Mouse (Mus musculus) neural tube, embryonic 11.5 days (tissue): Measurements from ENCODE around the gene Clcn6. TPM values are rescaled to one million over a fixed set of nuclear protein-coding genes. Genes with fewer than 3 reads are reported as not detected.
A peak's percentile ranks its signal among the peaks of the same experiment; 100 is the strongest.

ENCODE experiments used
- ATAC-seq: fragments of 200-750 bp; cut with Nextera tagmentation; 2 replicates; pipeline ENCODE4 v1.8.0; 2017; ENCODE audit warnings: moderate number of reproducible peaks, mild to moderate bottlenecking, moderate TSS enrichment, moderate library complexity; ENCODE audit not compliant: insufficient read depth, low FRiP score, low TSS enrichment
- DNase-seq: peaks from one replicate; pipeline ENCODE4 v3.0.0-alpha.2; 2015; ENCODE audit warnings: low spot score
- H3K27ac ChIP-seq: fragments of 300-500 bp; sonication (generic); 2 replicates; pipeline ENCODE4 v1.5.1; 2014; ENCODE audit warnings: low read depth, mild to moderate bottlenecking, low read length
- H3K27me3 ChIP-seq: fragments of 300-500 bp; sonication (generic); 2 replicates; pipeline ENCODE4 v1.6.1; 2014; ENCODE audit warnings: mild to moderate bottlenecking, low read length, mixed read lengths; ENCODE audit not compliant: control insufficient read depth, insufficient read depth
- H3K36me3 ChIP-seq: fragments of 300-500 bp; sonication (generic); 2 replicates; pipeline ENCODE4 v1.6.1; 2014; ENCODE audit warnings: mild to moderate bottlenecking, low read length, moderate library complexity, mixed read lengths; ENCODE audit not compliant: control insufficient read depth, insufficient read depth
- H3K4me1 ChIP-seq: fragments of 300-500 bp; sonication (generic); 2 replicates; pipeline ENCODE4 v1.6.1; 2014; ENCODE audit warnings: low read length, mixed read lengths; ENCODE audit not compliant: control insufficient read depth, insufficient read depth
- H3K4me2 ChIP-seq: fragments of 300-500 bp; sonication (generic); 2 replicates; pipeline ENCODE4 v1.6.1; 2014; ENCODE audit warnings: low read depth, mild to moderate bottlenecking, moderate library complexity
- H3K4me3 ChIP-seq: fragments of 300-500 bp; sonication (generic); 2 replicates; pipeline ENCODE4 v1.5.1; 2014; ENCODE audit warnings: low read depth, low read length
- H3K9ac ChIP-seq: fragments of 300-500 bp; sonication (generic); 2 replicates; pipeline ENCODE4 v1.6.1; 2014; ENCODE audit warnings: mild to moderate bottlenecking, low read length
- H3K9me3 ChIP-seq: fragments of 300-500 bp; sonication (generic); 2 replicates; pipeline ENCODE4 v1.6.1; 2016; ENCODE audit warnings: low read length; ENCODE audit not compliant: control insufficient read depth
- WGBS: fragments of 180-500 bp; shearing (Covaris S2); extraction: QIAGEN DNeasy Blood & Tissue Kit; methylation state at CpG from one replicate; pipeline ENCODE4 v1.1.7; 2014; 5-methylcytosine and 5-hydroxymethylcytosine counted together
- polyA plus RNA-seq: library from polyadenylated mRNA; unstranded; fragments of >200 nt; fragmentation: Nextera tagmentation; extraction: Ambion mirVana; gene quantifications from 2 replicates; pipeline ENCODE4 v1.2.1, GENCODE M21; 2014

Gene Clcn6
- 20.9 and 24.2 TPM in 2 replicates for polyA plus RNA-seq

DNA sequence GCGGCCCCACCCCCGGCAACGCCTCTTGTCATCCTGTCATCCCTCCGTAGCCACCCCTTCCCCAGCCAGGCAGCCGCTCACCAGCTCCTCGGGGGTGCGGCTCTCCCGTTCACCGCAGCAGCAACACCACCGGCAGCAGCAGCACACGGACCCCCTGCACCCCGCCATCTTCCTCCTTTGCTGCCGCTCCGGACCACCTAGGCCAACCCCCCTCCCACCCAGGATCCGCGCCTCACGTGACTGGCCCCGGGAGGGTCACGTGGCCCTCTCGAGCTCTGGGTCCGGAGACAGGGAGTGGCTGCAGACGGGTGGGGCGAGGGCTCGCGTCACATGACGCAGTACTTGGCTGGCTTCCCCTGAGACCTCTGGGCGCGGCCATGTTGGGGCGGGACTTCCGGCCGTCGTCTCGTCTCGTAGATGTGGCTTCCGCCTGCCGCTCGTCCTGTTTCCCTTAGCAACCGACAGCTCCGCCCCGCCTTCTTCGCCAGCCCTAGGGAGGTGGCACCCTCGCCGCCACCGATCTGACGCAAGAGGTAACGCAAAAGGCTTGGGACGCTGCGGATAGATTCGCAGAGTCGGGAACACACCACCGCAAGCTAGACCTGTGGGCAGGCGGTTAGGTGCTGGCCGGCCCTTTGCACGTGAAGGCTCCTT lies at the start of gene Clcn6, which contains the start of gene Mthfr:
Gene Clcn6, minus strand, starts transcription at position 222 of the 654 bp plus-strand sequence.
Gene Mthfr, plus strand, starts transcription at position 478 of the 654 bp plus-strand sequence.
- H3K27me3 ChIP-seq = no peaks in the 10 kb centered on the region
- H3K4me1 ChIP-seq = peaks cover 20% of the 10 kb centered on the region
- peak within 1 kb of the TSS; percentile 60 for H3K27ac ChIP-seq
- no peaks in the 10 kb centered on the region for H3K36me3 ChIP-seq
- H3K4me2 ChIP-seq = peak within 1 kb of the TSS; percentile 77
- H3K9ac ChIP-seq = peak within 1 kb of the TSS; percentile 60
- H3K9me3 ChIP-seq = no peaks in the 10 kb centered on the region
- DNase-seq (peak; percentile 100), ATAC-seq (peak; percentile 92)
- peak within 1 kb of the TSS; percentile 60 for H3K4me3 ChIP-seq
- under 1% methylated on average over 53 of the region's 54 CpGs for WGBS

DNA sequence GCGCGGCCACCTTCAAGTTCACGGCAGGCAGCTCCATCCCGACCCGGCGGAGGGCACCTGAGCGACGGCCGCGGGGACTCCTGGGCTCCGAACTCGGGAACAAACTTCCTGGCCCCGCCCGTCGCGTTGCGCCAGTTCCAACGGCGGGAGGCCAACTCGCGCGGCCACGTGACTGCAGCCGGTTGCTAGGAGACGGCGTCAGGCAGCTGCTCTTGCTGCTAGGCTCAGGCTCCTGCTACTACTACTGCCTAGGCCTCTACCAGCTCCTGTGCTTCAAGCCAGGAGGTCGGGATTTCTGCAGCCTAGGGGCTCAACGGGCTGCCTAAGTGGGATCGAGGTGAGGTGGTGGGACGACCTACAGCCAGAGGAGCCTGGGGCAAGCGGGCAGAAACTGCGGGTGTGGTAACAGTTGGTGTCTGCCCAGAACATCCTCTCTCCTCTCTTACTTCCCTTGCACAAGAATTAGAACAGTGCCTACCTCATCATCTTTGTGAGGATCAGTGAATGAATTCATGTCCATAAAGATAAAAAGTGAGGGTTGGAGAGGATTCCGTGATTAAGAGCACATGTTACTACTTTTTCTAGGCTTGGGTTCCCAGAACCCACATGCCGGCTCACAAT lies 49.4 kb upstream of the Clcn6 start, which contains the start of gene Agtrap:
Gene Agtrap, minus strand, starts transcription at position 125 of the 621 bp plus-strand sequence.
- Histone ChIP-seq H3K4me1 (peaks cover 15% of the 10 kb centered on the region; the same call in 1 of the 2 replicates), H3K9ac (peak within 1 kb of the TSS; percentile 78), H3K4me2 (peak within 1 kb of the TSS; percentile 88), H3K4me3 (peak within 1 kb of the TSS; percentile 62), H3K27ac (no peak within 1 kb of the TSS), H3K9me3 (no peaks in the 10 kb centered on the region), H3K27me3 (no peaks in the 10 kb centered on the region), H3K36me3 (no peaks in the 10 kb centered on the region)
- DNase-seq (peak; percentile 93), ATAC-seq (peak; percentile 87)
- WGBS = 5% methylated on average over 34 of the region's 34 CpGs

DNA sequence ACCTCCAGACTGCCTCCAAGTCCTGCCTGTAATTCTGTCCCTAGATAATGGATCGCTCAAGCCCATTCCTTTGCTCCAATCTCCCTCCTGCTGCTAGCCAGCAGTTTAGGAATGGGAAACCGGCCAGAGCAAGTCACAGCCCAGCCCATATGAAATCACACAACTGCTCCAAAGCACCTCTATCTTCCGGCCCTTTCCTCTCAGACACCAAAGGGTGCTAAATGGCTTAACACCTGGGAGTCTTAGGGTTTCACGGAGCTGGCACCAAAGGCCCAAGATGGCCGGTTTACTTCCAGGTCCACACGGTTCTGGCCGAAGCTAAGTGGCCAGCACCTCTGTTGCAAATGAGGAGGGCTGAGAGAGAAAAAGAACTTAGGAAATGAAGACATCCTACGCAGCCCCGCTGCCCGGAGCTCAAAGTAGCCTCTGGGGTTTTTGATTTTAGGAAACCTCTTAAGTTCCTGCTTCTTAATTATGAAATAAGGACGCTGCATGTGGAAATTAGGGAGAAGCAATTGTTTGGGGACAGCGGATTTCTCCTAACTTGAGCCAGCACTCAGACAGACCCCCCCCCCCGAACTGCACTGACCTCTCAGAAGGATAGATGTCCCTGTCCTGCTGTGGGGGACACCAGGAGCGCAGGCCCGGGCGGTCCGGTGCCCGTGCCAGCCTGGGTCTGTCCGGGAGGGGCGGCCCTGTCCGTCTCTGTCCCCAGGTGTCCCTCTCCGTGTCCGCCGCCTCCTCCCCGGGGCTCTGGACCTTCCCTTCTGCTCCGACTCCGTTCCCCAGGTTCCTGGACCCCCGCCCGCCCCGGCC lies 48.7 kb upstream of the Clcn6 start:
- WGBS = 1% methylated on average over 25 of the region's 30 CpGs

GRCm38 (mm10) chr4:148085907-148086305 lies 47.3 kb upstream of the Clcn6 start:
- no peak overlapping the region for H3K4me2 ChIP-seq
- ATAC-seq (no peak), DNase-seq (no peak)
- peaks cover 15% of the 10 kb centered on the region; the same call in 1 of the 2 replicates for H3K4me1 ChIP-seq
- H3K9me3 ChIP-seq = no peaks in the 10 kb centered on the region
- H3K27me3 ChIP-seq = no peaks in the 10 kb centered on the region
- no peak overlapping the region for H3K4me3 ChIP-seq
- H3K36me3 ChIP-seq = no peaks in the 10 kb centered on the region
- WGBS = 65% methylated on average over 3 of the region's 3 CpGs
- no peak overlapping the region for H3K27ac ChIP-seq
- no peak overlapping the region for H3K9ac ChIP-seq

More for the DNA sequence above, 48.7 kb upstream of the Clcn6 start:
- H3K4me1 ChIP-seq = peaks cover 15% of the 10 kb centered on the region; the same call in 1 of the 2 replicates
- H3K9ac ChIP-seq = peak overlapping the region; percentile 78
- peak overlapping the region; percentile 88 for H3K4me2 ChIP-seq
- no peaks in the 10 kb centered on the region for H3K36me3 ChIP-seq
- ATAC-seq = peak; percentile 49; the same call in 1 of the 2 replicates
- H3K4me3 ChIP-seq = peak overlapping the region; percentile 62
- no peaks in the 10 kb centered on the region for H3K9me3 ChIP-seq
- H3K27ac ChIP-seq = no peak overlapping the region
- no peak for DNase-seq
- no peaks in the 10 kb centered on the region for H3K27me3 ChIP-seq

- 42% methylated on average over 10 of the region's 10 CpGs for WGBS
- ATAC-seq (no peak), DNase-seq (no peak)
- peaks cover 15% of the 10 kb centered on the region; the same call in 1 of the 2 replicates for H3K4me1 ChIP-seq
- no peaks in the 10 kb centered on the region for H3K9me3 ChIP-seq
- no peak overlapping the region for H3K4me2 ChIP-seq
- H3K9ac ChIP-seq = no peak overlapping the region
- H3K27ac ChIP-seq = no peak overlapping the region
- no peaks in the 10 kb centered on the region for H3K27me3 ChIP-seq
- no peaks in the 10 kb centered on the region for H3K36me3 ChIP-seq
- no peak overlapping the region for H3K4me3 ChIP-seq
Observed at GRCm38 (mm10) chr4:148085131-148085906, 46.7 kb upstream of the Clcn6 start.

GRCm38 (mm10) chr4:148084261-148084714 lies 45.7 kb upstream of the Clcn6 start:
- Histone ChIP-seq H3K4me3 (no peak overlapping the region), H3K36me3 (no peaks in the 10 kb centered on the region)

GRCm38 (mm10) chr4:148083176-148083899 lies 44.7 kb upstream of the Clcn6 start:
- Histone ChIP-seq H3K27ac (no peak overlapping the region), H3K27me3 (no peaks in the 10 kb centered on the region), H3K9ac (no peak overlapping the region), H3K9me3 (no peaks in the 10 kb centered on the region), H3K36me3 (no peaks in the 10 kb centered on the region), H3K4me2 (no peak overlapping the region), H3K4me3 (no peak overlapping the region), H3K4me1 (peaks cover 15% of the 10 kb centered on the region; the same call in 1 of the 2 replicates)
- no peak for DNase-seq
- WGBS = 63% methylated on average over 21 of the region's 21 CpGs
- no peak for ATAC-seq

More at GRCm38 (mm10) chr4:148084261-148084714, 45.7 kb upstream of the Clcn6 start:
- peaks cover 15% of the 10 kb centered on the region; the same call in 1 of the 2 replicates for H3K4me1 ChIP-seq
- H3K4me2 ChIP-seq = no peak overlapping the region
- DNase-seq (no peak), ATAC-seq (no peak)
- 5% methylated on average over 7 of the region's 8 CpGs for WGBS
- no peak overlapping the region for H3K27ac ChIP-seq
- no peak overlapping the region for H3K9ac ChIP-seq
- H3K27me3 ChIP-seq = no peaks in the 10 kb centered on the region
- no peaks in the 10 kb centered on the region for H3K9me3 ChIP-seq
